In the genomic region with DNA sequence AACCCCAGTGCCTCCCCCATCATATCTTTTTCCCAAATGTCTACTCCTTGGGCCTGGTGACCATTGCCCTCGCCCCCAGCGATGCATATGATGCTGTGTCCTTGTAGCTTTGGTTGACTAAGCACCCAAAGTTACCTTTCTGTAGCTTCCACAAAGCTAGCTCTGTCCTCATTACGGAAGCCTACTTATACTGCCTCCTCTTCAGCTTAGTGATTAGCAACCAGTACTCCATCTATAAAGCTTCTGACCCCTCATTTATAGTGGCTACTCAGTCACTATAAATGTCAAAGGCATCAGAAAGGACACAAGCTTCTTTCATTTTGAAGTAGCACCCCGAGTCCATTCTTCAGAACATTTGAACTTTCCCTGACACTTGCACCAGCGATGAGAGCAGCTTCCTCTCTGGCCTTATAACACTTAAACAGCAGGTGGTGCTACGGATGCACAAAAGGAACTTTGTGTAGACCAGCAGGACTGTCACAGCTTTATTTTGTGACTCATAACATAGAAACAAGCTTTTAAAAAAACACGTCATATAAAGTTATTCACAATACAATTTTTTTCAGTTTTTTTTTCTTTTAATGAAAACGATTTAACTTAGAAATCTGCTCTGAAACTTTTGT, we compare ENCODE assay signal across 11 mouse cellular contexts. TPM values are rescaled to one million over a fixed set of nuclear protein-coding genes. Genes with fewer than 3 reads are reported as not detected.
DNase-seq lines count a peak whose midpoint lies in the region; ATAC-seq lines count a peak whose summit lies in the region.
"Had no signal": no experiment of that assay in that cellular context is flagged by ENCODE, and none has a peak within 500 bp of the region (broad histone marks: within the 10 kb centered on the region; RNA-seq: fewer than 3 reads in every experiment).

No protein-coding gene starts in this region.

- no peaks in the 10 kb centered on the region for H3K27me3 ChIP-seq in hindbrain, embryonic 15.5 days
- H3K27me3 ChIP-seq in hindbrain, embryonic 10.5 days (ENCODE audit: insufficient read depth, poor library complexity, severe bottlenecking): no peaks in the 10 kb centered on the region
- no peaks in the 10 kb centered on the region for H3K27me3 ChIP-seq in hindbrain, embryonic 16.5 days (replicated peaks; ENCODE audit: control insufficient read depth, insufficient read depth, low read length)
- H3K27me3 ChIP-seq in forebrain, embryonic 15.5 days: no peaks in the 10 kb centered on the region

- peak; percentile 69; the same call in 1 of the 2 replicates for ATAC-seq in hindbrain, embryonic 15.5 days (ENCODE audit: low FRiP score, low read depth)
- ATAC-seq in hindbrain, embryonic 16.5 days: peak; percentile 79
- no peak for ATAC-seq in inflammation-experienced regulatory T-cells, adult 6 months
- no peak for ATAC-seq in forebrain, embryonic 15.5 days (replicated peaks)
- ATAC-seq: activated CD4-positive, CD25-positive, alpha-beta regulatory T cell, adult 4 months had no signal

- H3K4me3 ChIP-seq in hindbrain, embryonic 15.5 days: no peak overlapping the region
- no peak overlapping the region for H3K4me3 ChIP-seq in hindbrain, embryonic 10.5 days
- H3K4me3 ChIP-seq in hindbrain, embryonic 16.5 days (ENCODE audit: low read length): no peak overlapping the region
- no peak overlapping the region for H3K4me3 ChIP-seq in forebrain, embryonic 15.5 days

- H3K9me3 ChIP-seq in hindbrain, embryonic 15.5 days: no peaks in the 10 kb centered on the region
- no peaks in the 10 kb centered on the region for H3K9me3 ChIP-seq in hindbrain, embryonic 10.5 days
- no peaks in the 10 kb centered on the region for H3K9me3 ChIP-seq in hindbrain, embryonic 16.5 days (ENCODE audit: control insufficient read depth, low read length)
- no peaks in the 10 kb centered on the region for H3K9me3 ChIP-seq in forebrain, embryonic 15.5 days

- 34% methylated on average over 8 of the region's 8 CpGs for whole genome bisulfite sequencing in hindbrain, embryonic 15.5 days
- WGBS in hindbrain, embryonic 10.5 days: 42% methylated on average over 8 of the region's 8 CpGs
- WGBS in hindbrain, embryonic 16.5 days: 35% methylated on average over 8 of the region's 8 CpGs
- 47% methylated on average over 8 of the region's 8 CpGs for WGBS in forebrain, embryonic 15.5 days

- no peaks in the 10 kb centered on the region for H3K4me1 ChIP-seq in hindbrain, embryonic 15.5 days (replicated peaks)
- H3K4me1 ChIP-seq in hindbrain, embryonic 10.5 days (replicated peaks): 0 out of 2 replicates have a peak, but pooled peaks cover 11% of the 10 kb centered on the region
- H3K4me1 ChIP-seq in hindbrain, embryonic 16.5 days (ENCODE audit: control insufficient read depth, insufficient read depth, low read depth, low read length): no peaks in the 10 kb centered on the region
- no peaks in the 10 kb centered on the region for H3K4me1 ChIP-seq in forebrain, embryonic 15.5 days

- no peak overlapping the region for H3K4me2 ChIP-seq in hindbrain, embryonic 15.5 days
- no peak overlapping the region for H3K4me2 ChIP-seq in hindbrain, embryonic 16.5 days (ENCODE audit: low read length)
- H3K4me2 ChIP-seq in forebrain, embryonic 15.5 days (replicated peaks): no peak overlapping the region

- H3K9ac ChIP-seq in hindbrain, embryonic 15.5 days: no peak overlapping the region
- H3K9ac ChIP-seq in hindbrain, embryonic 16.5 days (ENCODE audit: low read depth, low read length): no peak overlapping the region
- H3K9ac ChIP-seq in forebrain, embryonic 15.5 days (replicated peaks): no peak overlapping the region

- H3K27ac ChIP-seq in hindbrain, embryonic 15.5 days (replicated peaks): no peak overlapping the region
- H3K27ac ChIP-seq in hindbrain, embryonic 10.5 days: no peak overlapping the region
- no peak overlapping the region for H3K27ac ChIP-seq in hindbrain, embryonic 16.5 days (ENCODE audit: low read depth, low read length)
- H3K27ac ChIP-seq in forebrain, embryonic 15.5 days (replicated peaks): no peak overlapping the region
- H3K27ac ChIP-seq: macrophage had no signal

- no peaks in the 10 kb centered on the region for H3K36me3 ChIP-seq in hindbrain, embryonic 15.5 days
- no peaks in the 10 kb centered on the region for H3K36me3 ChIP-seq in hindbrain, embryonic 10.5 days
- 0 out of 2 replicates have a peak, but pooled peaks cover under 1% of the 10 kb centered on the region for H3K36me3 ChIP-seq in hindbrain, embryonic 16.5 days (ENCODE audit: control insufficient read depth, insufficient read depth, low read length)
- H3K36me3 ChIP-seq in forebrain, embryonic 15.5 days: peaks cover 2% of the 10 kb centered on the region; the same call in 1 of the 2 replicates

- no peak for DNase-seq in hindbrain, embryonic 10.5 days (ENCODE audit: low spot score)
- peak; percentile 26 to 34 for DNase-seq in right cerebral cortex, adult 2 months (ENCODE audit: low spot score in 2 of 2)
- DNase-seq in right cerebral cortex, postnatal 25 days: no peak
- no peak for DNase-seq in cerebellum, adult 9-11 months

RNA-seq across cellular contexts. Expression of a gene that starts 18.8 kb away (rescaled TPM):
- 165 and 168 TPM in 2 replicates for polyA plus RNA-seq in hindbrain, embryonic 15.5 days (2015; fragmentation: Nextera tagmentation; extraction: Ambion mirVana)
- 100.0 and 114 TPM in 2 replicates for polyA plus RNA-seq in hindbrain, embryonic 10.5 days (2016; fragmentation: Nextera tagmentation; extraction: Ambion mirVana)
- 170 and 183 TPM in 2 replicates for polyA plus RNA-seq in hindbrain, embryonic 16.5 days (2015; fragmentation: Nextera tagmentation; extraction: Ambion mirVana)
- 10 to 100 TPM; 62.4 to 88.5 (median 79.7) TPM for polyA plus RNA-seq in inflammation-experienced regulatory T-cells, adult 6 months (2017; shearing (Covaris generic))
- 141 and 152 TPM in 2 replicates for polyA plus RNA-seq in forebrain, embryonic 15.5 days (2015; fragmentation: Nextera tagmentation; extraction: Ambion mirVana)

RNA-seq across cellular contexts. Expression of a gene that starts 41.4 kb away (rescaled TPM):
- polyA plus RNA-seq in hindbrain, embryonic 15.5 days (2015; fragmentation: Nextera tagmentation; extraction: Ambion mirVana): not detected in 2 replicates
- polyA plus RNA-seq in hindbrain, embryonic 10.5 days (2016; fragmentation: Nextera tagmentation; extraction: Ambion mirVana): not detected in 2 replicates
- not detected in 2 replicates for polyA plus RNA-seq in hindbrain, embryonic 16.5 days (2015; fragmentation: Nextera tagmentation; extraction: Ambion mirVana)
- polyA plus RNA-seq in inflammation-experienced regulatory T-cells, adult 6 months (2017; shearing (Covaris generic)): not detected
- not detected in 2 replicates for polyA plus RNA-seq in forebrain, embryonic 15.5 days (2015; fragmentation: Nextera tagmentation; extraction: Ambion mirVana)
- polyA plus RNA-seq: activated CD4-positive, CD25-positive, alpha-beta regulatory T cell, adult 4 months; macrophage; stomach, embryonic 14.5 days had no signal

Comparison
In these comparisons a context has a peak if more than half of its experiments do, and no peak if none do; other contexts are left out.
1. DNase-seq: peak in right cerebral cortex, adult 2 months (2 of 2); none in hindbrain, embryonic 10.5 days (single experiment), right cerebral cortex, postnatal 25 days (single experiment) and cerebellum, adult 9-11 months (single experiment).
2. ATAC-seq: peak in hindbrain, embryonic 15.5 days (single experiment) and hindbrain, embryonic 16.5 days (single experiment); none in inflammation-experienced regulatory T-cells, adult 6 months (single experiment) and forebrain, embryonic 15.5 days (single experiment).